Mouse (Mus musculus) liver, adult 2 months (tissue): ENCODE results near the gene Dglucy.

Source experiments
- CTCF ChIP-seq: fragments of 200-500 bp; IDR thresholded peaks from 2 replicates; pipeline ENCODE4 v1.5.1; 2011; ENCODE audit warnings: low read depth, low read length, control low read depth
- POLR2A ChIP-seq: fragments of 200-500 bp; IDR thresholded peaks from 2 replicates; pipeline ENCODE4 v1.6.1; 2011; ENCODE audit warnings: low read length, control low read depth; ENCODE audit not compliant: insufficient read depth; ENCODE audit errors: extremely low read depth

- TF ChIP-seq CTCF: no peak
- no peak for TF ChIP-seq POLR2A
These were observed 21.4 kb upstream of the Dglucy start for GRCm38 (mm10) chr12:100757427-100757826.
